Mouse (Mus musculus) thymus, postnatal 10 days (tissue): ENCODE results near the gene Oat.

ENCODE experiments used
- DNase-seq, 2 experiments: peaks; one replicate each; pipeline ENCODE4 v3.0.0; 2021; ENCODE audit warnings: low spot score in 2 of 2

Gene Oat

DNA sequence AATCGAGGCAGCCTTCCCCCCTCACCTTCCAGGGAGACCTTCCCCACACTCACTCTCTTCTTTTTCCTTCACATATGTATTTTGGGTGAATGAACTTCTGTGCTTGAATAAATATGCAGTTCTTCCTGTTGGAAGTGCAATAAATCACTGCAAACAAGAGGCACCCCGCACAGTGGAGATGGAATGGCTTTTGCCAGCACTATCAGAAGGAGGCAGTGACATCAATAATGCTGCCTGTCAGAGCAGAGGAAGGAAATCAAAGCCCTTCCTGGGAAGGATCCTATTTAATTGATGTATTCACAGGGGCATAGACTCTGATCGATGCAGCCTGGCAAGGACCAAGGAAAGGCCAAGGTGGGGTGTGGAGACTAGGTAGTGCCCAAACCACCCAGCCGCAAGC lies 33.8 kb downstream of the Oat start:
- no peak for DNase-seq

- DNase-seq: no peak
These were observed 34.6 kb downstream of the Oat start for GRCm38 (mm10) chr7:132541566-132541965.

DNA sequence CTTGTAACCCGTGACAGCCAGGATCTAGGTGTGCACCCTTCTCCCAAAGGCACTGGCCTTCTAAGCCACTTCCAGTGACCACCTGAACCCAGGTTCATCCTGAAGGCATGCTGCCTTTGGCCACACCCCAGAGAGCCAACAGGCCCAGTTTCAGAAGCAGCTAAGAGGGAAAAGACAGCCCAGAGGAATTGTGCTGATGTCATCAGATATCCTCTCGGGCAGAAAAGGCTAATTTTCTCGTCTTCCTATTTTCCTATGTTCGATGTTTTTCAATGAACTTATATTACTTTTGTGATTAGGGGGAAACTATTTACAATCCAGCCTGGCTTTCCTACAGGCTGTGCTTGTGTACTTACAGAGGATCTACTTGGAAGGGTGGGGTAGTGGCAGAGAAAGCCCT lies 35.6 kb downstream of the Oat start:
- DNase-seq: no peak

DNA sequence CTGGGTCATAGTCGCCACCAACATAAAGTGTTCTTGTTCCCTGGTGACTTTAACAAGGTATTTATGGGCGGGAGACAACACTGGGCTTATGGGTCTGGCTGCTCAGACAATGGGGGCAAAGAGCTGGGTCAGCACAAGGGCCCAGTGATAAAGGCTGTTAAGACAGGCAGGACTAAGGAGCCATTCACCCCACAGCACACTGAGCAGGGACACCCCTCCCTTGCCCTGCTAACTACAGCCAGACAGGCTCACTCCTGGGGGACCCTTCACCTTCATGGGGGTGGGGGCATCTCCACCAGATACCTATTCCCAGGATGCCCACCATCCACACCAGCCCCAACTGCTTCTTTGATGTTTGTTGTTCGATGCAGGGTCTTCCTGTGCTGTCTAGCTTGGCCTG lies 47.0 kb downstream of the Oat start:
- DNase-seq: no peak

DNA sequence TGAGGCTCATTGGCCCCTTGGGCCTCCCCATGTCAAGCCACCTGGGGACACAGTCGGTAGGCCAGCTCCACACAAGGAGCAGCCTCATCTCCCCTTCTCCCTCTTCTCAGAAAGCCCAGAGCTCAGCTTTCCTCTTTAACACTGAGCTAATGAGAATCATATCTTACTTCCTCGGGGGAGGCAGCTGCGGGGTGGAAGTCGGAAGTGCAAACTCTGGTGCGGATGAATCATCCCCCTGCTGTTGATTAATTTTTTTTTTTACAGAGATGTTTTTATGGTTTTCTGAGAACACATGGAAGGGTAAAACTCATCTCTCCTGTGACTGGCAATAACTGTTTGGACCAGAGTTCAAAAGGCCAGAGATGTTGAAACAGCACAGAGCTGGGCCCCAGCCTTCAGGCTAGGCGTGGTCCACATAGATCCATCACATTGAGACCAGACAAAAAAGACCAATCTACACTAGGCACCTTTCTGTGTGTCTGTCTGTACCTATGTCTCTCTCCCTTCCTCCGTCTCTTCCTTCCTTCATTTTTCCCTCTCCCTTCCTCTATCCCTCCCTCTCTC lies 62.7 kb downstream of the Oat start:
- DNase-seq: no peak

GRCm38 (mm10) chr7:132509110-132509509 lies 67.1 kb downstream of the Oat start:
- DNase-seq: no peak
